11 mouse cellular contexts compared by ENCODE assay signal in genomic region chr4:95794651-95795050, GRCm38 (mm10).
A peak's percentile ranks its signal among the peaks of the same experiment; 100 is the strongest.
DNase-seq lines count a peak whose midpoint lies in the region; ATAC-seq and TF ChIP-seq lines count a peak whose summit lies in the region.
"Had no signal": no experiment of that assay in that cellular context is flagged by ENCODE, and none has a peak within 500 bp of the region (broad histone marks: within the 10 kb centered on the region; RNA-seq: fewer than 3 reads in every experiment).

No protein-coding gene starts in this region.

- H3K4me2 ChIP-seq in forebrain, embryonic 15.5 days (replicated peaks), result no peak overlapping the region
- H3K4me2 ChIP-seq: neural tube, embryonic 13.5 days had no signal

- peak; percentile 2 for DNase-seq in adrenal gland, postnatal 10 days
- DNase-seq in adrenal gland, adult (ENCODE audit: inconsistent age in 2 of 2, low spot score in 1 of 2), result no peak
- DNase-seq in testis, postnatal 10 days (ENCODE audit: low spot score), result no peak
- peak; percentile 55 to 84 for DNase-seq in kidney, postnatal 25 days
- DNase-seq in right cerebral cortex, adult 2 months (ENCODE audit: low spot score in 2 of 2), result no peak
- DNase-seq: gastrocnemius, adult 2 months had no signal

- H3K27me3 ChIP-seq in testis, adult 2 months (ENCODE audit: control insufficient read depth, insufficient read depth, low read length), result no peaks in the 10 kb centered on the region
- H3K27me3 ChIP-seq in forebrain, embryonic 15.5 days, result no peaks in the 10 kb centered on the region
- H3K27me3 ChIP-seq: neural tube, embryonic 13.5 days had no signal

- no peaks in the 10 kb centered on the region for H3K9me3 ChIP-seq in forebrain, embryonic 15.5 days
- H3K9me3 ChIP-seq: neural tube, embryonic 13.5 days had no signal

- TF ChIP-seq POLR2A in testis, adult 2 months (IDR thresholded peaks at IDR 0.05; ENCODE audit: control insufficient read depth, low read depth, low read length), result no peak

- no peak for ATAC-seq in erythroid progenitor cell, adult 5-6 weeks (replicated peaks; ENCODE audit: low FRiP score, poor library complexity, severe bottlenecking)
- no peak for ATAC-seq in forebrain, embryonic 15.5 days (replicated peaks)

- H3K36me3 ChIP-seq in testis, adult 2 months (ENCODE audit: control insufficient read depth, insufficient read depth, low read length), result no peaks in the 10 kb centered on the region
- H3K36me3 ChIP-seq in forebrain, embryonic 15.5 days, result no peaks in the 10 kb centered on the region
- H3K36me3 ChIP-seq: neural tube, embryonic 13.5 days had no signal

- no peak overlapping the region for H3K4me3 ChIP-seq in testis, adult 2 months (ENCODE audit: control insufficient read depth, low read depth, low read length)
- H3K4me3 ChIP-seq in forebrain, embryonic 15.5 days, result no peak overlapping the region
- H3K4me3 ChIP-seq: gastrocnemius, adult 2 months; neural tube, embryonic 13.5 days had no signal

- H3K27ac ChIP-seq in testis, adult 2 months (ENCODE audit: control insufficient read depth, insufficient read depth, low read depth, low read length), result peak overlapping the region; percentile 51
- no peak overlapping the region for H3K27ac ChIP-seq in forebrain, embryonic 15.5 days (replicated peaks)
- H3K27ac ChIP-seq: gastrocnemius, adult 2 months; macrophage; neural tube, embryonic 13.5 days had no signal

- H3K4me1 ChIP-seq in testis, adult 2 months (ENCODE audit: control insufficient read depth, insufficient read depth, low read length), result peaks cover 2% of the 10 kb centered on the region; the same call in 1 of the 2 replicates
- H3K4me1 ChIP-seq in forebrain, embryonic 15.5 days, result no peaks in the 10 kb centered on the region

- H3K9ac ChIP-seq in forebrain, embryonic 15.5 days (replicated peaks), result no peak overlapping the region
- H3K9ac ChIP-seq: neural tube, embryonic 13.5 days had no signal

- WGBS in forebrain, embryonic 15.5 days, result 92% methylated on average over 6 of the region's 6 CpGs

- TF ChIP-seq CTCF in testis, adult 2 months (IDR thresholded peaks at IDR 0.05; ENCODE audit: control insufficient read depth, insufficient read depth, insufficient replicate concordance, low read depth, low read length), result no peak

Comparison
In these comparisons a context has a peak if more than half of its experiments do, and no peak if none do; other contexts are left out.
1. DNase-seq: peak in adrenal gland, postnatal 10 days (single experiment) and kidney, postnatal 25 days (2 of 2); none in adrenal gland, adult (0 of 2), testis, postnatal 10 days (single experiment) and right cerebral cortex, adult 2 months (0 of 2).